Mouse (Mus musculus) stomach, embryonic 14.5 days (tissue): Measurements from ENCODE around the gene Syndig1. TPM values are rescaled to one million over a fixed set of nuclear protein-coding genes. Genes with fewer than 3 reads are reported as not detected.
A peak's percentile ranks its signal among the peaks of the same experiment; 100 is the strongest.

Source experiments
- ATAC-seq: fragments of 200-750 bp; cut with Nextera tagmentation; 2 replicates; pipeline ENCODE4 v1.8.0; 2017; ENCODE audit warnings: low read depth, moderate TSS enrichment; ENCODE audit not compliant: insufficient number of reproducible peaks, insufficient read depth, low FRiP score
- H3K27ac ChIP-seq: fragments of 300-500 bp; sonication (generic); 2 replicates; pipeline ENCODE4 v1.5.1; 2014; ENCODE audit warnings: mild to moderate bottlenecking, low read length, moderate library complexity, mixed read lengths
- H3K27me3 ChIP-seq: fragments of 300-500 bp; sonication (generic); 2 replicates; pipeline ENCODE4 v1.6.1; 2014; ENCODE audit warnings: low read length, control low read depth, mixed read lengths; ENCODE audit not compliant: control insufficient read depth, insufficient read depth
- H3K36me3 ChIP-seq: fragments of 300-500 bp; sonication (generic); 2 replicates; pipeline ENCODE4 v1.6.1; 2014; ENCODE audit warnings: mild to moderate bottlenecking, control low read depth, low read length, moderate library complexity, mixed read lengths; ENCODE audit not compliant: control insufficient read depth, insufficient read depth
- H3K4me1 ChIP-seq: fragments of 300-500 bp; sonication (generic); 2 replicates; pipeline ENCODE4 v1.6.1; 2014; ENCODE audit warnings: low read length, control low read depth, mixed read lengths; ENCODE audit not compliant: control insufficient read depth, insufficient read depth
- H3K4me2 ChIP-seq: fragments of 300-500 bp; sonication (generic); replicated peaks from 2 replicates; pipeline ENCODE4 v1.6.1; 2014; ENCODE audit warnings: low read depth, low read length, control low read depth
- H3K4me3 ChIP-seq: fragments of 300-500 bp; sonication (generic); 2 replicates; pipeline ENCODE4 v1.5.1; 2014; ENCODE audit warnings: low read depth, low read length, control low read depth
- H3K9ac ChIP-seq: fragments of 300-500 bp; sonication (generic); replicated peaks from 2 replicates; pipeline ENCODE4 v1.6.1; 2014; ENCODE audit warnings: low read depth, mild to moderate bottlenecking, control low read depth, low read length, moderate library complexity, mixed read lengths
- H3K9me3 ChIP-seq: fragments of 300-500 bp; sonication (generic); 2 replicates; pipeline ENCODE4 v1.6.1; 2016; ENCODE audit warnings: low read depth, low read length, control low read depth; ENCODE audit not compliant: control insufficient read depth
- WGBS: fragments of 180-500 bp; shearing (Covaris S2); extraction: QIAGEN DNeasy Blood & Tissue Kit; methylation state at CpG from one replicate; pipeline ENCODE4 v1.1.7; 2014; 5-methylcytosine and 5-hydroxymethylcytosine counted together
- polyA plus RNA-seq: library from polyadenylated mRNA; unstranded; fragments of >200 nt; fragmentation: Nextera tagmentation; extraction: Ambion mirVana; gene quantifications from 2 replicates; pipeline ENCODE4 v1.2.1, GENCODE M21; 2014

The Syndig1 gene
- polyA plus RNA-seq, 1 experiment from 2014 or later = 13.6 TPM

DNA sequence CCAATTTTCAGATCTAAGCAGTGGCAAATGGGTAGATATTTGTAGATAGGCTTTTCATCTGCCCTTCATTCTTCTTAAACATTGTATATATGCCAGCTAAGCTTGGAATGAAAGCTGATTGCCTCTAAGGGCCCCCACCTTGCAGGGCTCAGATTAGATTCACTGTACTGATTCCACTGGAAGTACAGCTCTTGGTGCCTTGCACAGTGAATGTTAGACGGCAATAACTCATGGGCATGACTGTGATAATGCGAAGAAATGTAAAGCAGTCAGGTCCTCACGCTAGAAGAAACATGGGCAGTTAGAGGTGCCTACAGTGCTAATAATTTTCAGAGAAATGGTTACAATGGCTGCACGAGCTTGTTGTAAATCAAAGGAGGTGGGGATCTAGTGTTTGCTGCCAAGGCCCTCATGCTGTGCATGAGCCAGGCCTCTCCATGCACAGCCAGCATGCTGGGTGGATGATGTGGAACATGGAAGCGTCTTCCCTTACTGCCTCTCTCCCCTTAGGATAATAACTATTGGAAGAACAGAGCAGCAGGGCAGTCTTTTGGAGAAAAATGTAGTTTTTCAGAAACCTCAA lies 167.5 kb downstream of the Syndig1 start:
- no peaks in the 10 kb centered on the region for H3K36me3 ChIP-seq
- 0 out of 2 replicates have a peak, but pooled peaks cover 6% of the 10 kb centered on the region for H3K4me1 ChIP-seq
- no peak for ATAC-seq
- 72% methylated on average over 5 of the region's 5 CpGs for WGBS
- H3K27me3 ChIP-seq = no peaks in the 10 kb centered on the region
- no peak overlapping the region for H3K27ac ChIP-seq
- H3K4me3 ChIP-seq = no peak overlapping the region
- no peak overlapping the region for H3K9ac ChIP-seq
- no peaks in the 10 kb centered on the region for H3K9me3 ChIP-seq
- no peak overlapping the region for H3K4me2 ChIP-seq

DNA sequence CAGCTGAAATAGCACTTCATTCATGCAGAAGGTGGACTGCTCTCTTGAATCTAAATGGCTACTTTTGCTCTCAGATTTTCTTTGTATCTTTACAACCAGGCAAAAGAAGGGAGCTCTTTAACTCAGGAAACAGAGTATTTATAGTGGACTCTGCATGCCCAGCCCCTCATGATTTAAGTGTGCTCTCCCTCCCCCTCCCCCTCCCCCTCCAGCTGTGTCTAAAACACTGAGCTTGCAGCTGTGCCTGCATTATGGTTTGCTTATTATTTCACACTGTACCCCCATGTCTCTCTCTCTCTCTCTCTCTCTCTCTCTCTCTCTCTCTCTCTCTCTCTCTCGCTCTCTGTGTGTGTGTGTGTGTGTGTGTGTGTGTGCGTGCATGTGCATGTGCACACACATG lies 168.6 kb downstream of the Syndig1 start:
- H3K27me3 ChIP-seq = no peaks in the 10 kb centered on the region
- no peaks in the 10 kb centered on the region for H3K9me3 ChIP-seq
- H3K27ac ChIP-seq = peak overlapping the region; percentile 44; the same call in 1 of the 2 replicates
- H3K4me2 ChIP-seq = no peak overlapping the region
- 56% methylated on average over 2 of the region's 2 CpGs for WGBS
- ATAC-seq = no peak; the same call in 1 of the 2 replicates
- H3K4me1 ChIP-seq = 0 out of 2 replicates have a peak, but pooled peaks cover 6% of the 10 kb centered on the region
- H3K9ac ChIP-seq = no peak overlapping the region
- no peaks in the 10 kb centered on the region for H3K36me3 ChIP-seq
- H3K4me3 ChIP-seq = no peak overlapping the region

DNA sequence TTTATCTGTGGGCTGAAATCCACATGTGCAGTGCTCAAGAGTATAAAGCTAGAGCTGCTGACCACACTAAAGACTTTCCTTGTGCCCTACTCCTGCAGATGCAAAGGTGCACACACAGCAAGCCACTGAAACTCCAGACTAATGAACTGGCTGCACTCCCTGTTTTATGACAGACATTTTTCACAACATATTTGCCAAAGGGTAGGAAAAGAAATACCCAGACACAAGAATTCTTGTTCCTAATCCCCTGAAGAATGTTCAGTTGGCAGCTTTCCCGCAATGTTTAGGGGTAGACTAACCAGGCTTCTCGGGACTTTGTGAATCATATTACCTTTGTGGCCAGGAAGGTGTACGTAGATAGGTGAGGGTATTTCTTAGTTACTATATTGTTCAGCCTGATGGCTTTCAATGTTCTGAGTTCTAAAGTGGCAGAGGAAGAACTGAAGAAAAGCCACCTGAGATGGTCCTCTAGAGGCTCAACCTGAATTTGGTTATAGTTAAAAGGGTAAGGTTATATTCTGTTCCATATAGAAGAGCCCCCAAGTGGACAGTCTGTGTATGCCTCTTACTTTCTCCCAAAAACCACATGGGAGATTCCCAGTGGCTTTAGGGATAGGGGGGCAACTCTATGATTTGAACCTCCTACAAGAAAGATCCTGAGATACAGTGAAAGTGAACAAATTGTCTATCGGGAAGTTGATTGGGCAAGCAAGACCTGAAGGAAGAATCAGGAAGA lies 169.5 kb downstream of the Syndig1 start:
- Histone ChIP-seq H3K4me3 (no peak overlapping the region), H3K9ac (no peak overlapping the region), H3K27me3 (no peaks in the 10 kb centered on the region), H3K9me3 (no peaks in the 10 kb centered on the region), H3K4me1 (0 out of 2 replicates have a peak, but pooled peaks cover 6% of the 10 kb centered on the region), H3K4me2 (no peak overlapping the region), H3K27ac (no peak overlapping the region), H3K36me3 (no peaks in the 10 kb centered on the region)
- ATAC-seq = no peak
- 56% methylated on average over 4 of the region's 4 CpGs for WGBS

DNA sequence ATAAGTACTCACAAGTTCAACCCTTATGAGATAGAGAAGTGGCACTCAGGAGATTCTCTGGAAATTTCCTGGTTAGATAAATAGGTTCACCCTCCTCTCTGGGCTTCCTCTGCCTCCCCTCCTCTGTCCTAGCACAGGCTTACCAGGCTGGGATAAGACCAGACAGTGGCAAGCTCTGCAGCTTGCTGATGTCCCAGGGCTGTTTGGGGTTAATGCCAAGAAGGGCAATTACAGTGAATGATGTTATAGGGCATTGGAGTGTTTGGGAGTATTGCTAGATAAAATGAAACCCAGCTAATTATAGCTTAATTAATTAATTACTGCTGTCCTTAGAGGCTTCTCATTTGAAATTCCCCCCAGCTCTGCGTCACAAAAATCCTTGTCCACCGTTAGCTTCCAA lies 171.6 kb downstream of the Syndig1 start:
- no peak overlapping the region for H3K9ac ChIP-seq
- H3K36me3 ChIP-seq = no peaks in the 10 kb centered on the region
- WGBS = 63% methylated on average over 2 of the region's 2 CpGs
- no peak overlapping the region for H3K4me3 ChIP-seq
- H3K4me1 ChIP-seq = 0 out of 2 replicates have a peak, but pooled peaks cover 6% of the 10 kb centered on the region
- H3K27me3 ChIP-seq = no peaks in the 10 kb centered on the region
- H3K9me3 ChIP-seq = no peaks in the 10 kb centered on the region
- H3K4me2 ChIP-seq = no peak overlapping the region
- no peak overlapping the region for H3K27ac ChIP-seq
- no peak for ATAC-seq

DNA sequence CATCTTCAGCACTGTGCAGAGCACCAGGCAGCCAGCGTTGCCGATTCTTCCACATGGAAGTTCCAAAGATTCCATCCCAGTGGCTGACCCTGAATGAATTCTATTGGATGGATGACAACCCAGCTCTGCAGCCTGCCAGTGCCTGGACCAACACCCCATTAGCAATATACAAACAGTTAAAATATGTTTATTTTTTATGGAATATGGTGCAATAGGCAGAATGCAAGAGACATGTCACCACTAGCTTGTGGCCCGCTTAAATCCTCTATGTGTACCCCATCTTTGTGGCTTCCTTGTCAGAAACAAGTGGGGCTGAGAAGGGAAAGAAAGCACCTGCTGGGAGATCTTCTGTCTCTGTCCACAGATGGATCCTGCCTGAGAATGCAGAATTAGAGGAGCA lies 174.5 kb downstream of the Syndig1 start:
- Histone ChIP-seq H3K4me3 (no peak overlapping the region), H3K4me1 (no peaks in the 10 kb centered on the region), H3K36me3 (no peaks in the 10 kb centered on the region), H3K27me3 (no peaks in the 10 kb centered on the region), H3K9ac (no peak overlapping the region), H3K27ac (no peak overlapping the region), H3K9me3 (no peaks in the 10 kb centered on the region), H3K4me2 (no peak overlapping the region)
- 83% methylated on average over 3 of the region's 3 CpGs for WGBS
- ATAC-seq = no peak

DNA sequence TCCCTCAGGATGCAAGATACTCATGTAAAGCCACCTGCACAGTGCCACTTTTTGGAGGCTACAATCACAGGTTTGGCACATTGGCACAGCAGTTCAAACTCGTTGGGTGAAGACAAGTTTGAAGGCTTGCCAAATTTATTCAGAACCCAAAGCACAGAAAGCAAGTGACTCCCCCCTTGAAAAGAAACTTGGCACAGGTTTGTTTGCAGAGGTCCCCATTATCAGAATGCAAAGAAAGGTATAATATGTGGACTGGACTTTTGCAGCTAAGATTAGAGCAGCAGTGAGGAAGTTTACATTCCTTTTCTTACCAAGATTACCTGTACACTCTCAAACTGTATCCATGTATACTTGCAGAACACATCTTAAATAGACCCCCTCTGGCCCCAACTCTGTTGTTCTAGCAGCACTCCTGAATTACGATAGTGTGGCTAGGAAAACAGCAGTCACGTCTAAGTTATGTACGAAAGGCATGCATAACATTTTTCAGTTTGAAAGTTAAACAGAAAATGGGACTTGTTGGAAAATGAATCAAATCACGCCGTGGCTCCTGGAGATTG lies 183.9 kb downstream of the Syndig1 start:
- Histone ChIP-seq H3K4me2 (no peak overlapping the region), H3K27me3 (no peaks in the 10 kb centered on the region), H3K27ac (no peak overlapping the region), H3K36me3 (no peaks in the 10 kb centered on the region), H3K9me3 (no peaks in the 10 kb centered on the region), H3K9ac (no peak overlapping the region), H3K4me3 (no peak overlapping the region), H3K4me1 (no peaks in the 10 kb centered on the region)
- no peak for ATAC-seq
- 41% methylated on average over 6 of the region's 6 CpGs for WGBS

DNA sequence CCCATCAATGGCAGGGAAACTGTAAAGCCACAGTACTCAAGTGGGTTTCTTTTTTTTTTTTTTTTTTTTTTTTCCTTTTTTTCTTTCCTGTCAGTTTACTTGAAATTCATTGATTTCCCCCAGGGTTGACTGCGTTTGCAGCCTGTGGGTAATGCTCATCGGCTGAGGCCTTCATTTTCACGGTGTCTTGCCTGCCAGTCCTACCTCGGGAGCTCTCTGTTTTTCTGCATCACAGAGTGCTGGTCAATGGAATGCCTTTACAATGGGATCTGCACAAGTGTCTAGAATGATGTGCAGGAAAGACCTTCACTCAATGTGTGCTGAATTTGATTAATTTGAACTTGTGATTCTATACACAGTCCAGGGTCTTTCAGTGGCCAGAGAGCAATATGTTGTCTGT lies 184.8 kb downstream of the Syndig1 start:
- ATAC-seq = no peak
- Histone ChIP-seq H3K27me3 (no peaks in the 10 kb centered on the region), H3K4me3 (no peak overlapping the region), H3K9me3 (no peaks in the 10 kb centered on the region), H3K9ac (no peak overlapping the region), H3K36me3 (no peaks in the 10 kb centered on the region), H3K4me1 (no peaks in the 10 kb centered on the region), H3K4me2 (no peak overlapping the region), H3K27ac (no peak overlapping the region)
- WGBS = 77% methylated on average over 4 of the region's 4 CpGs

DNA sequence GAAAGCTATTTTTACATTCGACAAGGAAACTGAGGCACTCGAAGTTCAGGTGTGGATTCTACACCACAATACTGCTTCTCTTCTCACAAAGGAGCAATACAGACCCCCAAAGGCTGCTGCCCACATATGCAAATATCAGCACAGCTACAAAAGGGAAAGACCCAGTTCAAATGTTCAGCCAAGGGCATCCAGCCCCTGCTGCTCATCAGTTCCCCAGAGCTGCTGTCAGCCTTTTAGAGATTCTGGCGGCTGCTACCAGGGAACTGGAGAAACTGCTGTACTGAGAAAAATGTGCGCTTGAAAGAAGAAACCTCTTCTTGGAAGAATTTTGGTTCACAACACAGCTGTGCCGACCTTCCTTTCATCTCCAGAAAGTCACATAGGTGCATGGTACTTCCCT lies 187.3 kb downstream of the Syndig1 start:
- no peaks in the 10 kb centered on the region for H3K4me1 ChIP-seq
- ATAC-seq = no peak
- no peaks in the 10 kb centered on the region for H3K27me3 ChIP-seq
- WGBS = 68% methylated on average over 5 of the region's 5 CpGs
- no peaks in the 10 kb centered on the region for H3K36me3 ChIP-seq
- no peak overlapping the region for H3K27ac ChIP-seq
- H3K4me3 ChIP-seq = no peak overlapping the region
- no peak overlapping the region for H3K4me2 ChIP-seq
- H3K9me3 ChIP-seq = no peaks in the 10 kb centered on the region
- no peak overlapping the region for H3K9ac ChIP-seq
